Mouse (Mus musculus): ENCODE data around the gene Fras1.

The Fras1 gene

GRCm38 (mm10) chr5:96702706-96703625 is 329.2 kb downstream of the Fras1 start:
- DNase-seq = no peak

- no peak for DNase-seq
Observed at GRCm38 (mm10) chr5:96708515-96708914, 334.8 kb downstream of the Fras1 start.

GRCm38 (mm10) chr5:96712089-96712684 is 338.4 kb downstream of the Fras1 start:
- DNase-seq = no peak

- DNase-seq = no peak
Observed at GRCm38 (mm10) chr5:96712799-96713198, 339.0 kb downstream of the Fras1 start.

- no peak for DNase-seq
Observed at GRCm38 (mm10) chr5:96716273-96717034, 342.7 kb downstream of the Fras1 start.

GRCm38 (mm10) chr5:96717690-96718089 is 343.9 kb downstream of the Fras1 start:
- DNase-seq = no peak

GRCm38 (mm10) chr5:96718601-96719000 is 344.8 kb downstream of the Fras1 start:
- no peak for DNase-seq

GRCm38 (mm10) chr5:96719221-96719620 is 345.5 kb downstream of the Fras1 start:
- no peak for DNase-seq

GRCm38 (mm10) chr5:96722690-96723089 is 348.9 kb downstream of the Fras1 start:
- DNase-seq = no peak

GRCm38 (mm10) chr5:96739138-96739878 is 365.6 kb downstream of the Fras1 start:
- no peak for DNase-seq

GRCm38 (mm10) chr5:96747195-96747984 is 373.6 kb downstream of the Fras1 start:
- no peak for DNase-seq

GRCm38 (mm10) chr5:96757615-96758014 is 383.9 kb downstream of the Fras1 start:
- DNase-seq = no peak

- DNase-seq = no peak
Observed at GRCm38 (mm10) chr5:96762021-96762420, 388.3 kb downstream of the Fras1 start.

- peak; percentile 14 to 18 for DNase-seq
Observed at GRCm38 (mm10) chr5:96768846-96769471, 395.2 kb downstream of the Fras1 start.

- no peak for DNase-seq
Observed at GRCm38 (mm10) chr5:96783506-96784288, 409.9 kb downstream of the Fras1 start.

GRCm38 (mm10) chr5:96785096-96785495 is 411.3 kb downstream of the Fras1 start:
- no peak for DNase-seq

- no peak for DNase-seq
Observed at GRCm38 (mm10) chr5:96792422-96792821, 418.7 kb downstream of the Fras1 start.

- peak in 1 of 2 experiments; percentile 6 for DNase-seq
Observed at GRCm38 (mm10) chr5:96792936-96793718, 419.4 kb downstream of the Fras1 start, which contains the start of gene Anxa3. Anxa3 (plus strand) TSS chr5:96793339.

GRCm38 (mm10) chr5:96793953-96794635 is 420.3 kb downstream of the Fras1 start:
- DNase-seq = no peak
